Mouse (Mus musculus) erythroid progenitor cell, adult 5-6 weeks (primary cell): ENCODE data around the gene Card11. TPM values are rescaled to one million over a fixed set of nuclear protein-coding genes. Genes with fewer than 3 reads are reported as not detected.

Source experiments
- ATAC-seq: replicated peaks from 2 replicates; pipeline ENCODE4 v1.8.0; 2016; ENCODE audit warnings: moderate number of reproducible peaks, mild to moderate bottlenecking, moderate TSS enrichment, inconsistent platforms; ENCODE audit not compliant: poor library complexity, low FRiP score, severe bottlenecking
- total RNA-seq, 2 experiments: library from RNA; stranded (forward) in 1 of 2; stranded (reverse) in 1 of 2; fragments of 150-400 nt in 1 of 2; fragments of 186-747, 209-891 nt in 1 of 2; gene quantifications; 2 replicates each; pipeline versions ENCODE4 v1.2.3 to v1.2.4; 2015 to 2017; ENCODE audit warnings: low replicate concordance in 2 of 2

The Card11 gene
- total RNA-seq, 2 experiments from 2014 or later = 1.7 to 2.3 TPM

GRCm38 (mm10) chr5:140997767-140998166 lies 2.6 kb downstream of the Card11 start:
- ATAC-seq = no peak

GRCm38 (mm10) chr5:140992093-140993070 lies 8.0 kb downstream of the Card11 start:
- ATAC-seq = no peak

- no peak for ATAC-seq
Observed at GRCm38 (mm10) chr5:140985311-140986050, 14.9 kb downstream of the Card11 start.

GRCm38 (mm10) chr5:140981370-140981805 lies 19.0 kb downstream of the Card11 start:
- no peak for ATAC-seq

- no peak for ATAC-seq
Observed at GRCm38 (mm10) chr5:140980783-140981182, 19.6 kb downstream of the Card11 start.

- no peak for ATAC-seq
Observed at GRCm38 (mm10) chr5:140980051-140980450, 20.3 kb downstream of the Card11 start.

GRCm38 (mm10) chr5:140962945-140963344 lies 37.4 kb downstream of the Card11 start:
- ATAC-seq = no peak

GRCm38 (mm10) chr5:140960732-140961131 lies 39.6 kb downstream of the Card11 start:
- ATAC-seq = no peak

- ATAC-seq = no peak
Observed at GRCm38 (mm10) chr5:140959160-140959559, 41.2 kb downstream of the Card11 start.

- no peak for ATAC-seq
Observed at GRCm38 (mm10) chr5:140957106-140957505, 43.3 kb downstream of the Card11 start.

GRCm38 (mm10) chr5:140955666-140956065 lies 44.7 kb downstream of the Card11 start:
- ATAC-seq = no peak

- ATAC-seq = no peak
Observed at GRCm38 (mm10) chr5:140951801-140952200, 48.6 kb downstream of the Card11 start.

GRCm38 (mm10) chr5:140948009-140948408 lies 52.4 kb downstream of the Card11 start:
- no peak for ATAC-seq

GRCm38 (mm10) chr5:140946034-140946433 lies 54.3 kb downstream of the Card11 start:
- no peak for ATAC-seq

- no peak for ATAC-seq
Observed at GRCm38 (mm10) chr5:140944382-140945125, 55.8 kb downstream of the Card11 start.

- ATAC-seq = no peak
Observed at GRCm38 (mm10) chr5:140940923-140941491, 59.4 kb downstream of the Card11 start.

GRCm38 (mm10) chr5:140940257-140940922 lies 60.0 kb downstream of the Card11 start:
- no peak for ATAC-seq

- ATAC-seq = no peak
Observed at GRCm38 (mm10) chr5:140936816-140937215, 63.6 kb downstream of the Card11 start.

GRCm38 (mm10) chr5:140935848-140936247 lies 64.5 kb downstream of the Card11 start:
- no peak for ATAC-seq
